Comparison of ENCODE assay signal across 24 mouse cellular contexts in genomic region chr5:88558991-88559390, GRCm38 (mm10). TPM values are rescaled to one million over a fixed set of nuclear protein-coding genes. Genes with fewer than 3 reads are reported as not detected.
DNase-seq lines count a peak whose midpoint lies in the region; ATAC-seq and TF ChIP-seq lines count a peak whose summit lies in the region.
"Had no signal": no experiment of that assay in that cellular context is flagged by ENCODE, and none has a peak within 500 bp of the region (broad histone marks: within the 10 kb centered on the region; RNA-seq: fewer than 3 reads in every experiment).

No protein-coding gene starts in this region.

- TF ChIP-seq POLR2A in CH12.LX (IDR thresholded peaks at IDR 0.05; ENCODE audit: low read depth, low read length) (0 out of 2 replicates have a peak, but pooled peaks have one; percentile 33), ES-Bruce4 (IDR thresholded peaks at IDR 0.05; ENCODE audit: insufficient read depth, low read length) (no peak)

- H3K36me3 ChIP-seq in lung, postnatal 0 days (ENCODE audit: insufficient read depth, low read length): no peaks in the 10 kb centered on the region
- H3K36me3 ChIP-seq in CH12.LX (replicated peaks in 1 of 2; ENCODE audit: control insufficient read depth in 1 of 2, insufficient read depth in 1 of 2, low read length in 1 of 2) (peaks cover 8 to 25% of the 10 kb centered on the region in 2 experiments), ES-Bruce4 (ENCODE audit: control insufficient read depth, insufficient read depth, low read length, poor library complexity, severe bottlenecking) (peaks cover 9% of the 10 kb centered on the region)

- TF ChIP-seq EP300 in lung, postnatal 0 days (IDR thresholded peaks at IDR 0.05): no peak
- TF ChIP-seq EP300 in CH12.LX (IDR thresholded peaks at IDR 0.05; ENCODE audit: low read length) (no peak), ES-Bruce4 (IDR thresholded peaks at IDR 0.05; ENCODE audit: insufficient read depth, low read depth, low read length) (no peak)

- ATAC-seq in lung, postnatal 0 days: no peak
- ATAC-seq: activated CD4-positive, CD25-positive, alpha-beta regulatory T cell, adult 4 months; forebrain, embryonic 13.5 days; forebrain, embryonic 15.5 days; forebrain, postnatal 0 days; Patski had no signal

- TF ChIP-seq RAD21 in CH12.LX (IDR thresholded peaks at IDR 0.05; ENCODE audit: low read depth, low read length): no peak

- no peaks in the 10 kb centered on the region for H3K27me3 ChIP-seq in lung, postnatal 0 days (replicated peaks; ENCODE audit: insufficient read depth, low read length)
- H3K27me3 ChIP-seq in CH12.LX (replicated peaks): no peaks in the 10 kb centered on the region
- H3K27me3 ChIP-seq in ES-Bruce4 (ENCODE audit: control insufficient read depth, insufficient read depth, low read length, poor library complexity, severe bottlenecking): no peaks in the 10 kb centered on the region
- H3K27me3 ChIP-seq: embryonic facial prominence, embryonic 12.5 days; forebrain, embryonic 13.5 days; forebrain, embryonic 15.5 days; Patski had no signal

- peaks cover 63% of the 10 kb centered on the region for H3K79me2 ChIP-seq in CH12.LX (replicated peaks; ENCODE audit: control insufficient read depth, extremely low read depth, insufficient read depth, poor library complexity, severe bottlenecking)

- no peak overlapping the region for H3K4me2 ChIP-seq in lung, postnatal 0 days (replicated peaks; ENCODE audit: low read depth, low read length)
- H3K4me2 ChIP-seq in CH12.LX (ENCODE audit: insufficient read depth, low read depth, poor library complexity, severe bottlenecking): peak overlapping the region; percentile 93
- H3K4me2 ChIP-seq: embryonic facial prominence, embryonic 12.5 days; forebrain, embryonic 13.5 days; forebrain, embryonic 15.5 days had no signal

- dilution Hi-C loops in CH12.LX (cut with MboI; ENCODE audit: extremely low pct_ligation_motif_present, extremely low pct_unique_long_range_greater_than_20kb, low sequenced_read_pairs): no loop called here

- no peak overlapping the region for H3K4me3 ChIP-seq in lung, postnatal 0 days (ENCODE audit: low read depth, low read length)
- H3K4me3 ChIP-seq in CH12.LX (replicated peaks in 1 of 3; ENCODE audit: low read depth in 2 of 3, low read length in 2 of 3, poor library complexity in 1 of 3): peak overlapping the region; percentile 67 to 88 (median 70)
- no peak overlapping the region for H3K4me3 ChIP-seq in ES-Bruce4 (ENCODE audit: low read depth, low read length)
- H3K4me3 ChIP-seq: embryonic facial prominence, embryonic 10.5 days; embryonic facial prominence, embryonic 12.5 days; forebrain, embryonic 13.5 days; forebrain, embryonic 15.5 days had no signal

- in situ Hi-C loops in CH12.LX (cut with MboI; ENCODE audit: low pct_ligation_motif_present, low pct_unique_long_range_greater_than_20kb, low sequenced_read_pairs): no loop called here

- H3K9ac ChIP-seq in lung, postnatal 0 days (replicated peaks; ENCODE audit: low read depth): no peak overlapping the region
- H3K9ac ChIP-seq in CH12.LX (ENCODE audit: insufficient read depth, low read depth): peak overlapping the region; percentile 71
- H3K9ac ChIP-seq in ES-Bruce4 (ENCODE audit: low read depth, poor library complexity, severe bottlenecking): no peak overlapping the region
- H3K9ac ChIP-seq: embryonic facial prominence, embryonic 12.5 days; forebrain, embryonic 13.5 days; forebrain, embryonic 15.5 days; forebrain, postnatal 0 days had no signal

- no peaks in the 10 kb centered on the region for H3K9me3 ChIP-seq in lung, postnatal 0 days (ENCODE audit: low read length)
- H3K9me3 ChIP-seq in CH12.LX (replicated peaks; ENCODE audit: low read length) (no peaks in the 10 kb centered on the region), ES-Bruce4 (replicated peaks; ENCODE audit: control insufficient read depth, insufficient read depth, low read length, poor library complexity, severe bottlenecking) (no peaks in the 10 kb centered on the region)
- H3K9me3 ChIP-seq: embryonic facial prominence, embryonic 10.5 days; embryonic facial prominence, embryonic 12.5 days; forebrain, embryonic 13.5 days; forebrain, embryonic 15.5 days; G1E had no signal

- peak; percentile 56 for DNase-seq in lung, postnatal 0 days (ENCODE audit: low spot score)
- DNase-seq in lung, postnatal 4 days: no peak
- DNase-seq in CH12.LX (ENCODE audit: extremely low read depth) (no peak), R1 (ENCODE audit: low read depth, low spot score) (peak; percentile 79)
- no peak for DNase-seq in kidney, postnatal 36 days
- DNase-seq in adrenal gland, postnatal 14 days: no peak
- no peak for DNase-seq in left cerebral cortex, adult 11 months (ENCODE audit: low spot score)
- DNase-seq: adrenal gland, adult 8-10 months; adrenal gland, postnatal 25 days; cerebellum, adult 11-12 months; cerebellum, adult 2 months; cerebellum, adult 9-10 months; cerebellum, postnatal 10 days; cerebellum, postnatal 25 days; forebrain, postnatal 0 days had no signal

- H3K4me1 ChIP-seq in lung, postnatal 0 days (ENCODE audit: insufficient read depth, low read depth, low read length): peaks cover 9% of the 10 kb centered on the region
- peaks cover 4 to 20% of the 10 kb centered on the region in 2 experiments for H3K4me1 ChIP-seq in CH12.LX (ENCODE audit: control insufficient read depth in 1 of 2, insufficient read depth in 2 of 2)
- no peaks in the 10 kb centered on the region for H3K4me1 ChIP-seq in ES-Bruce4 (ENCODE audit: control insufficient read depth, insufficient read depth, low read length)

- WGBS in lung, postnatal 0 days: 12% methylated on average over 1 of the region's 1 CpGs

- no peak overlapping the region for H3K27ac ChIP-seq in lung, postnatal 0 days (ENCODE audit: low read length)
- H3K27ac ChIP-seq in CH12.LX (ENCODE audit: insufficient read depth, low read depth) (peak overlapping the region; percentile 74), ES-Bruce4 (ENCODE audit: insufficient read depth, low read length) (peak overlapping the region; percentile 8; the same call in 1 of the 2 replicates)
- H3K27ac ChIP-seq: embryonic facial prominence, embryonic 10.5 days; embryonic facial prominence, embryonic 12.5 days; forebrain, embryonic 13.5 days; forebrain, embryonic 15.5 days had no signal

- no peak for TF ChIP-seq CTCF in lung, postnatal 0 days (IDR thresholded peaks at IDR 0.05)
- no peak for TF ChIP-seq CTCF in CH12.LX (conservative IDR thresholded peaks at IDR 0.05 in 1 of 2, IDR thresholded peaks at IDR 0.05 in 1 of 2; ENCODE audit: low read depth in 2 of 2, low read length in 2 of 2)
- TF ChIP-seq CTCF in ES-Bruce4 (IDR thresholded peaks at IDR 0.05; ENCODE audit: low read depth, low read length): no peak

TF ChIP-seq in CH12.LX, 34 proteins besides CTCF, POLR2A, EP300 and RAD21:
- TF ChIP-seq BHLHE40 (IDR thresholded peaks at IDR 0.05; ENCODE audit: low read depth, low read length) (no peak), MYC (IDR thresholded peaks at IDR 0.05; ENCODE audit: low read depth, low read length) (0 out of 2 replicates have a peak, but pooled peaks have one; percentile 13), ELF1 (IDR thresholded peaks at IDR 0.05; ENCODE audit: low read depth, low read length) (0 out of 2 replicates have a peak, but pooled peaks have one; percentile 37)

RNA-seq across cellular contexts. Expression of gene Utp3, which starts 4.7 kb away (rescaled TPM):
- 36.4 and 44.0 TPM in 2 replicates for polyA plus RNA-seq in lung, postnatal 0 days (2015; fragmentation: Nextera tagmentation; extraction: Ambion mirVana)
- total RNA-seq in CH12.LX (2012; rRNA removed) (66.6 and 90.4 TPM in 2 replicates), CH12.LX (2014; rRNA removed) (55.5 and 55.9 TPM in 2 replicates)
- polyA plus RNA-seq in CH12.LX (2012; ENCODE audit: insufficient read length, low read depth) (169 and 197 TPM in 2 replicates), ES-Bruce4 (2011; ENCODE audit: insufficient read depth, insufficient read length, low read depth, missing spikeins) (100.0 and 108 TPM in 2 replicates)
- total RNA-seq in adrenal gland, postnatal 14 days (2021): 34.8 and 43.2 TPM in 2 replicates

RNA-seq across cellular contexts. Expression of gene Rufy3, which starts 5.8 kb away (rescaled TPM):
- 7.5 and 8.4 TPM in 2 replicates for polyA plus RNA-seq in lung, postnatal 0 days (2015; fragmentation: Nextera tagmentation; extraction: Ambion mirVana)
- total RNA-seq in CH12.LX (2012; rRNA removed) (13.6 and 17.2 TPM in 2 replicates), CH12.LX (2014; rRNA removed) (17.4 and 19.9 TPM in 2 replicates)
- polyA plus RNA-seq in CH12.LX (2012; ENCODE audit: insufficient read length, low read depth) (21.8 and 22.3 TPM in 2 replicates), ES-Bruce4 (2011; ENCODE audit: insufficient read depth, insufficient read length, low read depth, missing spikeins) (30.1 and 30.6 TPM in 2 replicates)
- 24.2 and 30.6 TPM in 2 replicates for total RNA-seq in adrenal gland, postnatal 14 days (2021)

RNA-seq across cellular contexts. Expression of gene Jchain, which starts 31.3 kb away (rescaled TPM):
- 0.19 TPM in 1 of 2 replicates, not detected in the other for polyA plus RNA-seq in lung, postnatal 0 days (2015; fragmentation: Nextera tagmentation; extraction: Ambion mirVana)
- total RNA-seq in CH12.LX (2012; rRNA removed): 477 and 729 TPM in 2 replicates
- total RNA-seq in CH12.LX (2014; rRNA removed): 1,234 and 1,319 TPM in 2 replicates
- polyA plus RNA-seq in CH12.LX (2012; ENCODE audit: insufficient read length, low read depth): 336 and 364 TPM in 2 replicates
- not detected in 2 replicates for polyA plus RNA-seq in ES-Bruce4 (2011; ENCODE audit: insufficient read depth, insufficient read length, low read depth, missing spikeins)
- total RNA-seq in adrenal gland, postnatal 14 days (2021): 0.98 and 1.5 TPM in 2 replicates
- total RNA-seq: G1E had no signal
- polyA plus RNA-seq: C2C12; embryonic facial prominence, embryonic 10.5 days; G1E had no signal

Comparison
In these comparisons a context has a peak if more than half of its experiments do, and no peak if none do; other contexts are left out.
1. DNase-seq: peak in lung, postnatal 0 days (single experiment) and R1 (single experiment); none in lung, postnatal 4 days (0 of 2), CH12.LX (single experiment), kidney, postnatal 36 days (0 of 2), adrenal gland, postnatal 14 days (single experiment) and left cerebral cortex, adult 11 months (single experiment).
2. H3K4me3 ChIP-seq: peak in CH12.LX (3 of 3); none in lung, postnatal 0 days (single experiment) and ES-Bruce4 (single experiment).
3. RNA of gene Jchain, which starts 31.3 kb away (polyA plus RNA-seq): 336 to 364 TPM in CH12.LX; not detected in ES-Bruce4 and 0.19 TPM in lung, postnatal 0 days; every median in the first group is over 100 times any median in the second.